Mouse (Mus musculus): ENCODE measurements around the gene Zp2.

DNA sequence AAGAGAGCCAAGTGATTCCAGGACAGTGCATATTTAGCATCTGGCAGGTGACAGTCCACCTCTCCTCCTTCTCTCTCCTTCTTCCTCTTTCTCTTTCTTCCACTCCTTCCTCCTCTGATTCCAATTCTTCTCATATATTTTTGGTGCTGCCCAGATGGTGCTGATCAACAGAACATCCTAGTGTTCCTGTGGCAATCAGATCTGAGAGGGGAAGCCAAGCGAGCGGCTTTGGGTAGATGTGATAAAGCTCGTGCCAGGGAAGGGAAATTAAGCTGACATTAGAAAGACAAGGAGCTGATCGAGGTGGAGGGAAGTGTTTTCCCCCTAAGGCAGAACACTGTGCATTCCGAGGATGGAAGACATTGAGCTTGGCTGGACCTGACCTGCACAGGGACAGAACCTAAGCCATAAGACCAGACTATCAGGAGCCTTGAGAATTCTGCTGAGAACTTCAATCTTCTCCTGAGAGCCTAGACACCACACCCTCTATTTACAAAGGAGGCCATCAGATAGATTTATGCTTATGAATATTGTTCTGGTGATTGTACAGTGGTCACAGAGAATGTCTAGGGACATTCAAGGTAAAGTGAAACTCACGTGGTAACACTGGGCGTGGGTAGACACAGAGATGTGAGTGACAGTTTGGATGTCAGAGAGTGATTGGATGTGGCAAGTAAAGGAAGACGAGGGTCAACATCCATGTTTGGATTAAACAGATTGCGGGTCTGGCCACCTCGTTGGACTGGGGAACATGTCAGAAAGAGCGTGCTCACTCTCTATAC lies 29.8 kb upstream of the Zp2 start:
- TF ChIP-seq CTCF (conservative IDR thresholded peaks at IDR 0.05 in 1 of 2, IDR thresholded peaks at IDR 0.05 in 1 of 2; ENCODE audit: low read depth in 2 of 2, low read length in 2 of 2) (no peak), MYC (IDR thresholded peaks at IDR 0.05; ENCODE audit: low read depth, low read length) (no peak), SMC3 (IDR thresholded peaks at IDR 0.05; ENCODE audit: low read depth, low read length) (no peak), TCF12 (IDR thresholded peaks at IDR 0.05; ENCODE audit: low read depth, low read length) (no peak), USF1 (IDR thresholded peaks at IDR 0.05; ENCODE audit: low read depth, low read length) (no peak)

Data from CH12.LX (cell line).